26 mouse cellular contexts compared by ENCODE assay signal in the genomic region with DNA sequence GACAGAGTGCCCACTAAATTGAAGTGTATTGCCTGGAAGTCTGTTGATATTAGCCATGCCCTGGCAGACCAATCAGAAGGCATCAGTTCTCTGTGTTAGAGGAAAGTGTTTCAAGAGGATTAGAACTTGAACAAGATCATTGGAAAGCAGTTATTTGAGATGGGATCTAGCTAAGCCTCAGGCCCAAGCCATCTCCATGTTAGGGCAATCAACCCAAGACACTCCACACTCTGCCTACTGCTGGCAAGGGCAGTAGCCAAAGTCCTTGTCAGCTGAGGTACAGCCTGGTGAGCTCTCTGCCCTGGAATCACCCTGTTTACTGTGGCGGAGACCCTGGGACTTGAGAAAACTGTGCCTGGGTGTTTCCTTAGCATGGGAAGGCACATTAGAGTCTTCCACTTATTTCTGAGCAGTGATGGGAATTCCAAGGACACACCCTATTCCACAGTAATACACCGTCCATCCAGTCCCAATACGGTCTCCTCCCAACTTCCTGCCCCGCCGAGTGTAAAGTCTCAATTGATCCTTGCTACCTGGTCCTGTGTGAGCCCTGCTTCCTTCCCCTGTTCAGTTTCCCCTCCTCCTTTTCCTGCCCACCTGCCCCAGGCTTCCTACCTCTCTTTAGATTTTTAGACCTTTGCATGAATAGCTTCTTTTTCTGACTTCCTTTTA. TPM values are rescaled to one million over a fixed set of nuclear protein-coding genes. Genes with fewer than 3 reads are reported as not detected.
DNase-seq lines count a peak whose midpoint lies in the region; ATAC-seq and TF ChIP-seq lines count a peak whose summit lies in the region.
"Had no signal": no experiment of that assay in that cellular context is flagged by ENCODE, and none has a peak within 500 bp of the region (broad histone marks: within the 10 kb centered on the region; RNA-seq: fewer than 3 reads in every experiment).

No protein-coding gene starts in this region.

- H3K27ac ChIP-seq in intestine, embryonic 15.5 days: no peak overlapping the region
- no peak overlapping the region for H3K27ac ChIP-seq in intestine, postnatal 0 days (ENCODE audit: low read depth, low read length)
- peak overlapping the region; percentile 88 for H3K27ac ChIP-seq in liver, embryonic 15.5 days (replicated peaks)
- H3K27ac ChIP-seq: embryonic facial prominence, embryonic 15.5 days; hindbrain, embryonic 15.5 days; kidney, embryonic 15.5 days; limb, embryonic 13.5 days; midbrain, embryonic 15.5 days had no signal

- H3K4me1 ChIP-seq in intestine, embryonic 15.5 days (replicated peaks): peaks cover 17% of the 10 kb centered on the region; the same call in 1 of the 2 replicates
- 0 out of 2 replicates have a peak, but pooled peaks cover 3% of the 10 kb centered on the region for H3K4me1 ChIP-seq in intestine, postnatal 0 days (replicated peaks; ENCODE audit: control insufficient read depth, insufficient read depth, low read length)
- H3K4me1 ChIP-seq in liver, embryonic 15.5 days (replicated peaks): peaks cover 58% of the 10 kb centered on the region
- H3K4me1 ChIP-seq: embryonic facial prominence, embryonic 15.5 days; hindbrain, embryonic 15.5 days; midbrain, embryonic 15.5 days had no signal

- no peaks in the 10 kb centered on the region for H3K27me3 ChIP-seq in intestine, embryonic 15.5 days (replicated peaks)
- no peaks in the 10 kb centered on the region for H3K27me3 ChIP-seq in intestine, postnatal 0 days (replicated peaks; ENCODE audit: control insufficient read depth, insufficient read depth, low read length)
- peaks cover 1% of the 10 kb centered on the region; the same call in 1 of the 2 replicates for H3K27me3 ChIP-seq in liver, embryonic 15.5 days
- H3K27me3 ChIP-seq: embryonic facial prominence, embryonic 15.5 days; hindbrain, embryonic 15.5 days; kidney, embryonic 15.5 days; midbrain, embryonic 15.5 days had no signal

- H3K9ac ChIP-seq in intestine, embryonic 15.5 days: no peak overlapping the region
- H3K9ac ChIP-seq in intestine, postnatal 0 days (ENCODE audit: low read depth, low read length): no peak overlapping the region
- peak overlapping the region; percentile 8 for H3K9ac ChIP-seq in liver, embryonic 15.5 days
- H3K9ac ChIP-seq: embryonic facial prominence, embryonic 15.5 days; forebrain, postnatal 0 days; hindbrain, embryonic 15.5 days; kidney, embryonic 15.5 days; limb, embryonic 13.5 days; lung, embryonic 14.5 days; midbrain, embryonic 15.5 days had no signal

- TF ChIP-seq CTCF in intestine, postnatal 0 days (IDR thresholded peaks at IDR 0.05; ENCODE audit: low read depth): no peak

- no peak overlapping the region for H3K4me3 ChIP-seq in intestine, embryonic 15.5 days (replicated peaks)
- H3K4me3 ChIP-seq in intestine, postnatal 0 days (ENCODE audit: low read depth, low read length): no peak overlapping the region
- H3K4me3 ChIP-seq in liver, embryonic 15.5 days (replicated peaks): peak overlapping the region; percentile 30
- H3K4me3 ChIP-seq: embryonic facial prominence, embryonic 15.5 days; hindbrain, embryonic 15.5 days; kidney, embryonic 15.5 days; limb, embryonic 13.5 days; midbrain, embryonic 15.5 days had no signal

- 0 out of 2 replicates have a peak, but pooled peaks have one; percentile 54 for ATAC-seq in intestine, embryonic 15.5 days
- ATAC-seq in intestine, postnatal 0 days: no peak
- ATAC-seq in erythroid progenitor cell, adult 5-6 weeks (replicated peaks; ENCODE audit: low FRiP score, poor library complexity, severe bottlenecking): peak; percentile 47
- ATAC-seq in liver, embryonic 15.5 days (ENCODE audit: insufficient read depth): peak; percentile 35
- ATAC-seq in monocyte, adult 5-6 weeks (replicated peaks; ENCODE audit: insufficient number of reproducible peaks, low FRiP score, low TSS enrichment, poor library complexity, severe bottlenecking): no peak
- ATAC-seq: activated CD4-positive, CD25-positive, alpha-beta regulatory T cell, adult 4 months; forebrain, postnatal 0 days; midbrain, embryonic 15.5 days had no signal

- no peak for DNase-seq in lung, postnatal 14 days
- DNase-seq in layer of hippocampus, adult 9-11 months: no peak
- DNase-seq: adrenal gland, adult 8-10 months; forebrain, postnatal 0 days; heart, postnatal 36 days; kidney, adult 11 months; kidney, postnatal 36 days; lung, embryonic 14.5 days; lung, postnatal 4 days; right cerebral cortex, adult 18-20 months; right cerebral cortex, postnatal 4 days; thymus, adult 18-20 months; thymus, postnatal 4 days had no signal

- no peaks in the 10 kb centered on the region for H3K36me3 ChIP-seq in intestine, embryonic 15.5 days
- no peaks in the 10 kb centered on the region for H3K36me3 ChIP-seq in intestine, postnatal 0 days (ENCODE audit: control insufficient read depth, insufficient read depth)
- no peaks in the 10 kb centered on the region for H3K36me3 ChIP-seq in liver, embryonic 15.5 days (replicated peaks)
- H3K36me3 ChIP-seq: embryonic facial prominence, embryonic 15.5 days; kidney, embryonic 15.5 days; limb, embryonic 13.5 days; midbrain, embryonic 15.5 days had no signal

- WGBS in intestine, embryonic 15.5 days: 80% methylated on average over 5 of the region's 5 CpGs
- whole genome bisulfite sequencing in intestine, postnatal 0 days: 40% methylated on average over 5 of the region's 5 CpGs
- 54% methylated on average over 5 of the region's 5 CpGs for WGBS in liver, embryonic 15.5 days (ENCODE audit: insufficient replicate concordance)

- H3K4me2 ChIP-seq in intestine, embryonic 15.5 days (replicated peaks): no peak overlapping the region
- no peak overlapping the region for H3K4me2 ChIP-seq in intestine, postnatal 0 days (replicated peaks; ENCODE audit: low read depth)
- H3K4me2 ChIP-seq in liver, embryonic 15.5 days: peak overlapping the region; percentile 64
- H3K4me2 ChIP-seq: embryonic facial prominence, embryonic 15.5 days; hindbrain, embryonic 15.5 days; kidney, embryonic 15.5 days; limb, embryonic 13.5 days; lung, embryonic 14.5 days; midbrain, embryonic 15.5 days had no signal

- no peaks in the 10 kb centered on the region for H3K9me3 ChIP-seq in intestine, embryonic 15.5 days
- H3K9me3 ChIP-seq in intestine, postnatal 0 days (ENCODE audit: control insufficient read depth): no peaks in the 10 kb centered on the region
- no peaks in the 10 kb centered on the region for H3K9me3 ChIP-seq in liver, embryonic 15.5 days (replicated peaks)
- H3K9me3 ChIP-seq: embryonic facial prominence, embryonic 15.5 days; hindbrain, embryonic 15.5 days; kidney, embryonic 15.5 days; limb, embryonic 13.5 days; midbrain, embryonic 15.5 days had no signal

RNA-seq across cellular contexts. Expression of a gene that starts 51.8 kb away (rescaled TPM):
- 2.7 and 2.8 TPM in 2 replicates for polyA plus RNA-seq in intestine, embryonic 15.5 days (2015; fragmentation: Nextera tagmentation; extraction: Ambion mirVana)
- 1.8 and 2.3 TPM in 2 replicates for polyA plus RNA-seq in intestine, postnatal 0 days (2015; fragmentation: Nextera tagmentation; extraction: Ambion mirVana)
- total RNA-seq in erythroid progenitor cell, adult 5-6 weeks (2015; ENCODE audit: low replicate concordance): 7.1 and 15.1 TPM in 2 replicates
- 4.0 and 6.5 TPM in 2 replicates for total RNA-seq in erythroid progenitor cell, adult 5-6 weeks (2017; ENCODE audit: low replicate concordance)
- polyA plus RNA-seq in liver, embryonic 15.5 days (2015; fragmentation: Nextera tagmentation; extraction: Ambion mirVana): 4.2 and 4.4 TPM in 2 replicates
- total RNA-seq in monocyte, adult 5-6 weeks (2017): 39.9 to 75.6 TPM (median 53.5 TPM) in 3 replicates
- polyA plus RNA-seq: C2C12 had no signal

RNA-seq across cellular contexts. Expression of a gene that starts 52.4 kb away (rescaled TPM):
- 1.6 and 1.9 TPM in 2 replicates for polyA plus RNA-seq in intestine, embryonic 15.5 days (2015; fragmentation: Nextera tagmentation; extraction: Ambion mirVana)
- 0.58 and 0.76 TPM in 2 replicates for polyA plus RNA-seq in intestine, postnatal 0 days (2015; fragmentation: Nextera tagmentation; extraction: Ambion mirVana)
- not detected in 2 replicates for total RNA-seq in erythroid progenitor cell, adult 5-6 weeks (2015; ENCODE audit: low replicate concordance)
- total RNA-seq in erythroid progenitor cell, adult 5-6 weeks (2017; ENCODE audit: low replicate concordance): not detected in 2 replicates
- 0.08 TPM in 1 of 2 replicates, not detected in the other for polyA plus RNA-seq in liver, embryonic 15.5 days (2015; fragmentation: Nextera tagmentation; extraction: Ambion mirVana)
- total RNA-seq in monocyte, adult 5-6 weeks (2017): not detected in 3 replicates
- total RNA-seq: granulocyte monocyte progenitor cell, adult 5-6 weeks had no signal
- polyA plus RNA-seq: activated CD4-positive, CD25-positive, alpha-beta regulatory T cell, adult 4 months had no signal

Comparison
In these comparisons a context has a peak if more than half of its experiments do, and no peak if none do; other contexts are left out.
1. ATAC-seq: peak in intestine, embryonic 15.5 days (single experiment), erythroid progenitor cell, adult 5-6 weeks (single experiment) and liver, embryonic 15.5 days (single experiment); none in intestine, postnatal 0 days (single experiment) and monocyte, adult 5-6 weeks (single experiment).